Mouse (Mus musculus) midbrain, embryonic 16.5 days (tissue): ENCODE measurements at regions not wholly inside any gene's neighbourhood (a gene's known extent, or its start where the extent isn't known, plus 50 kb on each side); places are given as distances from the start of the nearest gene placed in this dataset.

ENCODE experiments used
- ATAC-seq: fragments of 200-750 bp; cut with Nextera tagmentation; 2 replicates; pipeline ENCODE4 v1.8.0; 2017; ENCODE audit warnings: moderate TSS enrichment
- H3K27ac ChIP-seq: fragments of 300-500 bp; sonication (generic); 2 replicates; pipeline ENCODE4 v1.5.1; 2014; ENCODE audit warnings: mild to moderate bottlenecking, low read length, mixed read lengths
- H3K27me3 ChIP-seq: fragments of 300-500 bp; sonication (generic); 2 replicates; pipeline ENCODE4 v1.6.1; 2014; ENCODE audit warnings: low read depth, low read length, mixed read lengths; ENCODE audit not compliant: control insufficient read depth, insufficient read depth
- H3K36me3 ChIP-seq: fragments of 300-500 bp; sonication (generic); 2 replicates; pipeline ENCODE4 v1.6.1; 2014; ENCODE audit warnings: mild to moderate bottlenecking, low read length, moderate library complexity, mixed read lengths; ENCODE audit not compliant: control insufficient read depth, insufficient read depth
- H3K4me1 ChIP-seq: fragments of 300-500 bp; sonication (generic); 2 replicates; pipeline ENCODE4 v1.6.1; 2014; ENCODE audit warnings: mild to moderate bottlenecking, low read length, mixed read lengths; ENCODE audit not compliant: control insufficient read depth, insufficient read depth
- H3K4me2 ChIP-seq: fragments of 300-500 bp; sonication (generic); 2 replicates; pipeline ENCODE4 v1.6.1; 2014; ENCODE audit warnings: mild to moderate bottlenecking, low read length, mixed read lengths
- H3K4me3 ChIP-seq: fragments of 300-500 bp; sonication (generic); 2 replicates; pipeline ENCODE4 v1.5.1; 2014; ENCODE audit warnings: low read depth, mild to moderate bottlenecking, low read length, moderate library complexity, mixed read lengths
- H3K9ac ChIP-seq: fragments of 300-500 bp; sonication (generic); 2 replicates; pipeline ENCODE4 v1.6.1; 2014; ENCODE audit warnings: low read depth, low read length, mixed read lengths
- H3K9me3 ChIP-seq: fragments of 300-500 bp; sonication (generic); replicated peaks from 2 replicates; pipeline ENCODE4 v1.6.1; 2014; ENCODE audit warnings: mild to moderate bottlenecking, low read length, mixed read lengths; ENCODE audit not compliant: control insufficient read depth, poor library complexity, severe bottlenecking
- WGBS: fragments of 180-500 bp; shearing (Covaris S2); extraction: QIAGEN DNeasy Blood & Tissue Kit; methylation state at CpG from one replicate; pipeline ENCODE4 v1.1.7; 2014; 5-methylcytosine and 5-hydroxymethylcytosine counted together

- no peak for ATAC-seq
- 75% methylated on average over 8 of the region's 8 CpGs for WGBS
- no peak overlapping the region for H3K27ac ChIP-seq
These were observed 559.0 kb upstream of the Nrsn1 start for GRCm38 (mm10) chr13:25829146-25829924.

GRCm38 (mm10) chr13:25808564-25809253 lies 538.4 kb upstream of the Nrsn1 start:
- H3K4me1 ChIP-seq: no peaks in the 10 kb centered on the region
- H3K27ac ChIP-seq: no peak overlapping the region
- no peaks in the 10 kb centered on the region for H3K9me3 ChIP-seq
- no peak overlapping the region for H3K9ac ChIP-seq
- no peaks in the 10 kb centered on the region for H3K27me3 ChIP-seq
- no peak overlapping the region for H3K4me2 ChIP-seq
- no peak for ATAC-seq
- 73% methylated on average over 2 of the region's 2 CpGs for WGBS
- no peaks in the 10 kb centered on the region for H3K36me3 ChIP-seq
- no peak overlapping the region for H3K4me3 ChIP-seq

More at GRCm38 (mm10) chr13:25829146-25829924, 559.0 kb upstream of the Nrsn1 start:
- Histone ChIP-seq H3K9ac (no peak overlapping the region), H3K27me3 (no peaks in the 10 kb centered on the region), H3K4me1 (no peaks in the 10 kb centered on the region), H3K4me3 (no peak overlapping the region), H3K36me3 (no peaks in the 10 kb centered on the region), H3K4me2 (no peak overlapping the region), H3K9me3 (no peaks in the 10 kb centered on the region)

GRCm38 (mm10) chr13:25793216-25793803 lies 523.0 kb upstream of the Nrsn1 start:
- no peak; the same call in 1 of the 2 replicates for ATAC-seq
- 34% methylated on average over 2 of the region's 2 CpGs for WGBS
- H3K4me2 ChIP-seq: no peak overlapping the region
- H3K9ac ChIP-seq: no peak overlapping the region
- no peaks in the 10 kb centered on the region; the same call in 1 of the 2 replicates for H3K9me3 ChIP-seq
- H3K4me3 ChIP-seq: no peak overlapping the region
- H3K27ac ChIP-seq: no peak overlapping the region
- H3K36me3 ChIP-seq: no peaks in the 10 kb centered on the region
- H3K27me3 ChIP-seq: no peaks in the 10 kb centered on the region
- H3K4me1 ChIP-seq: no peaks in the 10 kb centered on the region

- no peaks in the 10 kb centered on the region for H3K36me3 ChIP-seq
- 73% methylated on average over 5 of the region's 5 CpGs for WGBS
- no peak overlapping the region for H3K4me3 ChIP-seq
- no peaks in the 10 kb centered on the region for H3K27me3 ChIP-seq
- no peak overlapping the region for H3K4me2 ChIP-seq
- no peak overlapping the region for H3K27ac ChIP-seq
- H3K9ac ChIP-seq: no peak overlapping the region
- no peaks in the 10 kb centered on the region for H3K4me1 ChIP-seq
- ATAC-seq: no peak
- no peaks in the 10 kb centered on the region for H3K9me3 ChIP-seq
These were observed 510.9 kb upstream of the Nrsn1 start for GRCm38 (mm10) chr13:25781161-25781560.

GRCm38 (mm10) chr13:25777706-25778105 lies 507.4 kb upstream of the Nrsn1 start:
- peaks cover 2% of the 10 kb centered on the region; the same call in 1 of the 2 replicates for H3K4me1 ChIP-seq
- no peaks in the 10 kb centered on the region for H3K36me3 ChIP-seq
- whole genome bisulfite sequencing: 91% methylated on average over 3 of the region's 3 CpGs
- no peak for ATAC-seq
- no peaks in the 10 kb centered on the region for H3K9me3 ChIP-seq
- no peak overlapping the region for H3K9ac ChIP-seq
- no peak overlapping the region for H3K27ac ChIP-seq
- H3K4me2 ChIP-seq: no peak overlapping the region
- no peak overlapping the region for H3K4me3 ChIP-seq
- H3K27me3 ChIP-seq: no peaks in the 10 kb centered on the region

- Histone ChIP-seq H3K27ac (peak overlapping the region; percentile 26; the same call in 1 of the 2 replicates), H3K27me3 (no peaks in the 10 kb centered on the region), H3K9me3 (no peaks in the 10 kb centered on the region), H3K36me3 (no peaks in the 10 kb centered on the region), H3K4me1 (peaks cover 2% of the 10 kb centered on the region; the same call in 1 of the 2 replicates), H3K9ac (no peak overlapping the region), H3K4me3 (no peak overlapping the region), H3K4me2 (no peak overlapping the region)
- ATAC-seq: no peak; the same call in 1 of the 2 replicates
- WGBS: 69% methylated on average over 2 of the region's 2 CpGs
These were observed 504.4 kb upstream of the Nrsn1 start for GRCm38 (mm10) chr13:25774586-25775182.

GRCm38 (mm10) chr13:25754515-25755105 lies 484.3 kb upstream of the Nrsn1 start:
- no peaks in the 10 kb centered on the region for H3K27me3 ChIP-seq
- no peak for ATAC-seq
- H3K36me3 ChIP-seq: no peaks in the 10 kb centered on the region
- peaks cover 6% of the 10 kb centered on the region; the same call in 1 of the 2 replicates for H3K9me3 ChIP-seq
- no peak overlapping the region for H3K4me2 ChIP-seq
- H3K4me1 ChIP-seq: peaks cover 9% of the 10 kb centered on the region; the same call in 1 of the 2 replicates
- H3K4me3 ChIP-seq: no peak overlapping the region
- no peak overlapping the region for H3K9ac ChIP-seq
- no peak overlapping the region for H3K27ac ChIP-seq

- no peak overlapping the region for H3K4me3 ChIP-seq
- no peaks in the 10 kb centered on the region for H3K27me3 ChIP-seq
- no peaks in the 10 kb centered on the region for H3K9me3 ChIP-seq
- no peaks in the 10 kb centered on the region for H3K36me3 ChIP-seq
- peaks cover 9% of the 10 kb centered on the region; the same call in 1 of the 2 replicates for H3K4me1 ChIP-seq
- peak; percentile 64; the same call in 1 of the 2 replicates for ATAC-seq
- no peak overlapping the region for H3K9ac ChIP-seq
- H3K27ac ChIP-seq: peak overlapping the region; percentile 76
- H3K4me2 ChIP-seq: no peak overlapping the region
- WGBS: 7% methylated on average over 4 of the region's 4 CpGs
These were observed 481.1 kb upstream of the Nrsn1 start for GRCm38 (mm10) chr13:25751409-25751777.
